Mouse (Mus musculus) gastrocnemius, postnatal 36 days (tissue): ENCODE measurements around the gene Lrmda. TPM values are rescaled to one million over a fixed set of nuclear protein-coding genes. Genes with fewer than 3 reads are reported as not detected.

ENCODE experiments used
- DNase-seq, 2 experiments: peaks; one replicate each; pipeline ENCODE4 v3.0.0; 2022
- intact Hi-C: fragments of 180-260 bp; cut with DNase I; formaldehyde crosslinking; loops from one replicate; pipeline ENCODE4 v1.15.1; 2025
- total RNA-seq, 2 experiments: library from RNA; stranded (reverse); gene quantifications; 2 replicates each; pipeline ENCODE4 v1.2.3; 2021

Lrmda gene
- total RNA-seq, 2 experiments from 2014 or later: 1.7 to 2.8 TPM

DNA sequence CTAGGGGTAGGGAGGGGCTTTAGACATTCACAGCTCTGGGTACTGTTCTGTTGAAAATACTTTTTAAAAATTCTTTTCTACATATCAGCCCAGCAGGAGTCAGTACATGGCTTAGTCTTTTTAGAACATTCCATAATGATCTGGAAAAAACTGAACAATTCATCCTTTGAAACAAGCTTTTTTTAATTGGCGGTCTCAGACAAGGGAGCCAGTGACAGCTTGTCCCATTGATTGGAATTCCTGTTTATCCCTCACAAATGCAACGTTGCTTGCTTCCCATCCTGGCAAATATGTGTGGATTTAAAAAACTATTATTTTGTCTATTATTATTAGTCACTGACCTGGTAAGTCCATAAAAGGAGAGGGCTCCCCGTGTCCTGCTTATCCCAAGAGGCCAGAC, 64.4 kb downstream of the Lrmda start:
- intact Hi-C loops: no loop called here
- no peak for DNase-seq

DNA sequence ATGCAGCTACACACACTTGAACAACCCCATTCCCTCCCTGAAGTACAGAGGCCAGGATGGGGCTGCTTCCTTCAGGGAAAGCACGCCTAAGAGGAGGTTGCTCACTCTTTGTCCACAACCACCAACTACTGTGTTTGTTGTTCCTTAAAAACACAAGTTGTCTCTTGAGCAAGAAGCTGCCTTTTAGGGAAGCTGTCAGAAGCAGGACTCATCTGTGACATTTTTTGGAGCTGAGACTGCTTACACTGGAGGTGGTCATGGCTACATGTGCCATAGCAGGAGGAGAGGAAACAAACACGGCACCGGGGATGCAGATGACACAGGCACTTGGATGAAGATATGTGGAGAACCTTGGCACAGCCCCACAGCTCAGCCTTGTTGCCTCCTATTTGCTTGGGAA, 65.9 kb downstream of the Lrmda start:
- DNase-seq: no peak
- intact Hi-C loops: no loop called here

DNA sequence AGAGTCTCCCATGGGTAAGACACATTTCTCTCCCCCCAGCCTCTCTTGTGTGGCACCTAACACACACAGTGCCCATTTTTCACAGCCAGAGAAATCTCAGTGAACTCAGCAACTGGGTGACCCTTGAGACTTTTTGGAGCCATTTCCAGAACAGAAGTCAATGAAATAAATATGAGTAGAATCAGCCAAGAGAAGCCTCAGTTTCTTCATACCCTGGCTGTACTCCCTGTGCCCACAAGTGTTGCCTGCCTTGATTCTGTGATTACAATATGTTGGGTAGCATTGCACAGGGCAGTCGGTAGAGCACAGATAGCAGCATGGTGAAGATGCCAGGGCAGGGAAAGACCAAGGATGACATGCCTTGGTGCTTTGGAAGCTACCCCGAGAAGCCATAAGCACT, 69.1 kb downstream of the Lrmda start:
- intact Hi-C loops: no loop called here
- no peak for DNase-seq

DNA sequence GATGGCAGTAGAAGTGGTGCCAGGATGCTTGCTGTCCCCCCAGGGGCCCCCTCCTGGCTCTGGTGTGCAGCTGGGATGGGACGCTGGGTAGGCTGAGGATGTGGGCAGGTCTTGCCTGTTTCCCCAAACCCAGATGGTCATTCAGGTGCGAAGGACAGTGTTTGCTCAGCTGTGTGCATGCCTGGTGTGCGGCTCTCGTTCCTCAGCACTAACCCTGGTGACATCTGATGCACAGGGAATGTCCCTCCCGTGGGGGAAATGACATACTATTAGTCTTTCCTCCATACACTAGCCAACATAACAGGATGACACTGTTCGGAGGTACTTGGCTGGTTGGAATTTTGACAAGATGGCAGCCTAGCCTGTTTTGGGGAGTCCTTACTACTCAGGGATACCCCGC, 69.8 kb downstream of the Lrmda start:
- intact Hi-C loops: no loop called here
- DNase-seq: no peak

DNA sequence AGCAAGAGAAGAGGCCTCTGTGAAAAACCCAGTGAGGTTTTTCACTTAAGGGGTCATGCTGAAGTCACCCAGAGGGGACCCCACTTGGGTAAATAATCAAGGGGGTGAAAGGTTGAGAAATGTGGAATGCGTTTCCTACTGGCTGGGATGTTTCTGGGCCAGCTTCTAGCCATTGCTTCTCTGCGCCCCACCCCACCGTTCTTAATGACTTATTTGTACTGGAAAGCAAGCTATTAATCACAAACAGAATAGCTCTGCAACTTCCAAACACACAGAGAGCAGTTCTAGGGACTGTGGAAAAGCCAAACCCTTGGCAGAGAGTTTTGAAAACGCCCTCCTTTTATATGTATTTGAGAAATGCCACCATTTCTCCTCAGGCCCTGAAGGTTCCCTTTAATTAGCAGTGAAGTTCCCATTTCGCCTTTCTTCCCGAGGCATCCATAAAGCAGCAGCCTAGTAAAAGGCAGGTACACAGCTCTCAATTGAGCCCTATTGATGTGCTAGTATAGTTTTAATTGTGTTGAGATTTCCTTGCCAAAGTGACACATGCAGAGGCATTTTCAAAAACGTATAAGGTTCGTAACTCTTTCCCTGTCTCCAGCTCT, 70.5 kb downstream of the Lrmda start:
- intact Hi-C loops: no loop called here
- DNase-seq: no peak

DNA sequence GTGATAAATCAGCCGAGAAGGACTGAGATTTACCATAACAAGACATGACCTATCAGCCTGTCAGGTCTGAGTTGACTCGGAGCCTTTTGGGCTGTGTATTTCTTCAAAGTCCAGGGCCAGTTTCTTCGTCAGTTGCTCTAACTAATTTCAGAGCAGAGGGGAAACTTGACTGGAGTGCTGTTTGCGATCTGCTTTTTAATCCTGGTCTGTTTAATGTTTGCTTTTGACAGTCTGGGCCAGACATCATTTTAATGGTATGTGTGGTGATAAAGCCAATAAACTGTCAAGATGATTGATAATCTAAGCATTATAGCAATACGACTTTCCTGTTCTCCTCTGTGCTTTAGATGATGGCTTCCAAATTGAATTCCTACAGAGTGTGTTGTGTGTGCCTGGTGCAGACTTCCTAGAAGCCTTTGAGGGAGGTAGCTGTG, 71.3 kb downstream of the Lrmda start:
- DNase-seq: no peak
- intact Hi-C loops: no loop called here

DNA sequence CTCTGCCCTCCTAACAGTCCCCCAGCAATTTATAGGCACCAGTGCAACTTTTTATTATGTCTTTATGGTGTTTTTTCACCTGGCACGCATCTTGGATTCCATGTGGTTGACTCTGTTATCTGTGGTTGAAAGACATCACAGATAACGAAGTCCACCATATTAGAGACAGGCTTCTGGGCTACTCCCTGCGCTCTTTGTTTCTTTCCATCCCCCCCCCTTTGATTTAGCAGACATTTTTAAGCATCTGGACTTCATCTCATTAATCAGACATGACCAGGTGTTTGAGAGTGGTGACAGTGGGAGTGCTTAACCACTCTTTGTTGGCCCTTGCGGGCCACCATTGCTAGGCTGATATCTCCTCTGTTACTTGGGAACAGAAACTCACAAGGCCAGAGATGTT, 71.8 kb downstream of the Lrmda start:
- no peak for DNase-seq
- intact Hi-C loops: no loop called here

DNA sequence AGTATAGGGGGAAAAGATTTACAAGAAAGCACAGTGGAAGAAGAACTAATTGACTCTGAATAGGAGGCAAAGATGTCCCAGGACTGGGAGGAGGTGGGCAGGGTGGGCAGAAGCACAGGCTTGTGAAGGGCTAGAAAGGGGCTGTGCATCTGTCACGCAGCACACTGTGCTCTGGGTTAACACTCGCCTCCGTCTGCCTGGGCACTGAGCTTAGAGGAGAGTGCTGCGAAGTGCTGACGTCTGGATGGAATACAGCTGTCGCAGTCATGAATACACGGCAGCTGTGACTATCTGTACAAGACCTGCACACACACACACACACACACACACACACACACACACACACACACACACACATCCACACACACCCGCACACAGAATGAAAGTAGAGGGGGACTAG, 73.6 kb downstream of the Lrmda start:
- DNase-seq: no peak
- intact Hi-C loops: no loop called here

DNA sequence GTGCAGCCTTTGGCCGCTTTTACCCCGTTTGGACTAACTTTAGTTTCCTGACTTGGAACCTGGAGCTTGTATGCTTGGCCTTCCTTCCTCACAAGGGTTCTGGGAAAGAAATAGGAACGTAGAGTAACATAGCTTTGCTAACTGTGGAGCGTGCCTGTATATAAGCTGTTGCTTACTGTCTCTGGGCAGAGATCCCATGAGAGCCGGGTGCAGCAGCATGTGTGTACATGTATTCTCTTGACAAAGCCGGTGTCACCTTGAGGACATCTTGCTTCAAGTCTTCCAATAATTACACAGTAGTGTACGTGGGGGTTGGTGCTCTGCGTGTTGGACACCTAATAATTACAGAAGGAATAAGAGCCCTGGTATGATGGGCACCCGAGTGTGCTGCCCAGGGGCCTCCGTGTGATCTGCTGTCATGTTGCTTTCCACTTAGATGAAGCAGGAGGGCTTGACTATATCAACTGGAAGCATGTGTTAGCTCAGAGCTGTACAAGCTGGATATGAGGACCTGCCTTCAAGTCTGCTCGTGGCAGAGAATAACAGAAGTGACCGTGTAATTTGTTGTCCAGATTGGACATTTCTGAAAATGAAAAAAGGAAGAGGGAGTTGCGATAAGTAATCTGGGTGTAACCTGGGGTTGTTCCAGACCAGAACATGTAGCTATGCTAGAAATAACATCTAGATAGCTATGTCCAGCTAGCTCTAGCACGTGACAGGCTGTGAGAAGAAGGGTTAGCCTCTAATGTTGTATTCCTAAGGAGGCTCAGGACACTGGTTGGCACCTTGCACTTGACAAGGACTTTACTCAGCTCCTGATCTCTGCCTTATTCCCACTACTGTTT, 82.7 kb downstream of the Lrmda start:
- no peak for DNase-seq
- intact Hi-C loops: no loop called here

DNA sequence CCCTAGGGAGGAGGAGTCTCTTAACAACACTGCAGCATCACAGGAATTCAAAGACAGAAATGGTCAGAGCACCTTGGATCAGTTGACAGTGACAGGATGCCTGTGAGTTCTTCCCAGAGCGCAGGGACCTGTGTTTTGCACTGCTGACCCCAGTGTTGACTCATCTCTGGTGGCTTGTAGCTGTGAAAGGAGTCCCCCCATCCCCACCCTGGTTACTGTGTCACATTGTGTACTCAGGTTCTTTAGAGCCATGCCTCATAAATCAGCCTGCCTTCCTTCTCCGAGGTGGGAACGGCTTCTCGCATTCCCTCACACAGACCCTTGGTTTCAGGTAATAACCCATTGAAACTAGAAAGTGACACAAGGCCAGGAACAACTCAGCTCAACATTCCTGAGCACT, 86.3 kb downstream of the Lrmda start:
- no peak for DNase-seq
- intact Hi-C loops: no loop called here

DNA sequence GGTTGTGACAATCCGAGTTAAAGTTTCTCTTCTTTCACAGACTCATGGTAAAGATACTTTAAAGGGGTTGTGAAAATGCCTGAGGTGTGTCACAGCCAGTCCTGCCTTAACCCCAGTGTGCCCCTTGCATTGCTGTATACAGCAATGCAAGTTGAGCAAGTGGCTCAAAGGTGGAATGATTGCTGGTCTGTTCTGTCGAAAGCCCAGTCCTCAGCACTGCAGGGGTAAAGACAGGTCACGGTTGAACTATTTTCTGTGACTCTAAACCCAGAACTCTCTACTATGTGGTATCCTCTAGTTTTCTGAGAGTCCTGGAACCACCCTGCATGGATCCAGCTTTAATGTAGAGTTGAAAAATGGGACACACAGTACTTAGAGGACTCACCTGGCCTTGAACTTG, 87.3 kb downstream of the Lrmda start:
- DNase-seq: no peak
- intact Hi-C loops: no loop called here

DNA sequence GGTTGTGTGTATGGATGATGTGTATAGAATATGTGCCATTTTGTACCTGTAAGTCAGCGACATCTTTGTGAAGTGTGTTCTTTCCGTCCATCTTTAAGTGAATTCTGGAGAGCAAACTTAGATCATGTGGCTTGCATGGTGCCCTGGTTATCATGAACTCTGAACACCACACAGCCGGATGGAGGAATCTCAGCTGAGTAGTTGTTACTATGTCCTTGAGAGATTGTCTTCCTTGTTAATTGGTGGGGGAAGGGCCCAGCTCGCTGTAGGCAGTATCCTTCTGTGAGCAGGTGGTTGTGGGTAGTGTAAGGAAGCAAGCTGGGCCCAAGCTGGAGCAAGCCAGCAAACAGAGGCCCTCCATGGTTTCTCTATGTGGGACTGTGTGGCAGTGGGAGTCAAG, 89.9 kb downstream of the Lrmda start:
- DNase-seq: no peak
- intact Hi-C loops: no loop called here

DNA sequence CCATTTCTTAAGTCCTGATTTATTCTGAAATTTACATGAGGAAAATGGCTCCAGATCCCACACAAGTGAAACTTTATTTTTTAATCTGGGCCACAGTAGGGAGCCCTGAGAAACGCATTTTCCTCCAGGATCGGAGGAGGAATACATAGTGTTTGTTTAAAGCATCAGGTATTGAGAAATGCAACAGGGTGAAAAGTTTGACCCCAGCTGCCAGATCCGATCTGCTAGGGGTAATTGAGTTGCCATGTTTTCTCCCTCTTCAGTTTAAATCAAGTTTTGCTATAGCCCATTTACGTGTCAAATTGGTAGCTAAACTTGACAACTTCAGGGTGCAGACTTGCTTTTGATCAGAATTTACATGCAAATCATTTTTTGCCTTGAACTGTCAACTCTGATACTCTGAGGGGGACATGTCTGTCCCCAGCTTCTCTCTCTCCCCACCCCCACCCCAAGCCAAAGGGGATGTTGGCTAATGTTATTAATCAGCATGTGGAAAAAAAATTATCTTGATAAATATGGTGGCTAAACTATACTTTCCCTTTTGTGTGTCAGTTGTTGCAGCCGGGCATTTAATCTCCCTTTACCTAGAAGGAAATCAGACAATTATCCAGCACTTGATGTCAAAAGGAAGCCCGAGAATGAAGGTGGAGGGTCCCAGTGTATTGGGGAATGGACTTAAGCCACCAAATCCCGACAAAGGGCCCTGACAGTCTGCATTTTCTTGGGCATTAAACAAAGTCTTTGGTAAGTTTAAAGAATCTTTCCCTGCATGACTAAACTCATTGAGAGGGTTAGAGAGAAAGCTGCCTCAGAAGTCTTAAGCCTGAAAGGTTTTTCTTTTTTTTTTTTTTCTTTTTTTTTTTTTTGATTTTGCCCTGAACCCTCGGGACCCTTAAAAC, 94.2 kb downstream of the Lrmda start:
- intact Hi-C loops: no loop called here
- no peak for DNase-seq

DNA sequence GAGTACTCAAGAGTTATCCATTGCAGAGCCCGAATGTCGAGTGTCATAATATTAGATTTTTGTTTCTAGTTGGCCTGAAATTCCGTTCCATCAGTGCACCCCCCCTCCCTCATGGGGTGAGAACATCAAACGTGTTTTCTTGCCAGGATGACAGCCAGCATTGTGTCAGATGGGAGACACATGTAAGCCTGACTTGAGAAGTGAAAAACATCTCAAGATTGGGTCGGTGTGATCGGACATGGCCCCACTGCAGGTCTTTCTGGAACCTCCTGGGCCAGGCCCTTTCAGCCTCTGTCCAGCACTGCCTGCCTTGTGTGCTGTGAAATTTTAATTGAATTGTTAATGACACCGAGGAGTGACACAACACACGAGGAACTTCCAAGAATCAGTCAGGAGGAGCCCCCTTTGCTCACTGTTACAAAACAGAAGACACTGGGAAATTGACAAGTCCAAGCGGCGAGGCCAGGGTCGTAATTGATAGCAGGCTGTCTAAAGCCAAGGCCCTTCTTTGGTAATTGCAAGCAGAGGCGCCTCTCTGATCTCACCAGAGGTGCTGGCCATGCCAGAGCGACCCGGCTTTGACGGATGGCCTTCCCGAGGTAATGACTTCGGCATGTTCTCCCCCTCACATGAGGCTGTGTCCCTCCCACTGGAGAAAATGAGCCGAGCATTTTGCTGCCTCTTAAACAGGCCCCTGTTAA, 95.3 kb downstream of the Lrmda start:
- intact Hi-C loops: no loop called here
- DNase-seq: no peak

DNA sequence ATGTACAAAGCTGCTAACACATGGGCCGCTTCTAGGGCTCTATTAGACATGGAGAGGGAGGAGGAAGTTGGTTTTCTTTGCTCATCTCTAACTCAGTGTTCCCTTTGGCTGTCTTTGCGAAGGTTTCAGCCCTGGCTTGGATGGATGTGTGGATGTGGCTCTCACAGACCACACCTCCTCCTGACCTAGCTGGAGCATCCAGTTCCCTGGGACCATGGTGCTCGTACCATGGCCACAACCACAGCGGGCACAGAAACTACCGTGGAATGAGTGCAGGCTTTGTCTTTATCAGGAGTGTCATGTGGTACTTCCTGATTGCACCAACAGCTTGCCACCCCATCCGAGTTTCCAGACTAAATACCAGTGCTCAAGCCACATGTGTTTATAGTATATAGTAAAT, 98.6 kb downstream of the Lrmda start:
- DNase-seq: no peak
- intact Hi-C loops: no loop called here

DNA sequence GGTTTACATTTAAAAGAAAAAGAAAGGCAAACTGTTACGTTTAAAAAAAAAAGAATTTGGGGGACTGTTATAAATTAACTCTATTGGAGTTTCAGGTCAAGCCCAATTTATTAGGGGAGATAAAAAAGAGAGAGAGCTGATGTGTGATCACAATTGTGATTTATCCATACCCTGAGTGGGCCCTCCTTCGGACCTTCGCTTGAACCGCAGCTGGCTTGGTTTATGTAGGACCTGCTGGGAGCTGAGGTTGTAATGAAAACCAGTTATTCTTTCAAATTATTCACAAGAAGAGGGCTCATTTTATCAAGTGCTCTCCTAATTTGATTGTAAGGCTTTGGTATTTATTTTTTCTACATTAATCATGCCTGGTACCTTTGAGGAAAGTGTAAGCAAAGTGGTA, 99.0 kb downstream of the Lrmda start:
- intact Hi-C loops: no loop called here

DNA sequence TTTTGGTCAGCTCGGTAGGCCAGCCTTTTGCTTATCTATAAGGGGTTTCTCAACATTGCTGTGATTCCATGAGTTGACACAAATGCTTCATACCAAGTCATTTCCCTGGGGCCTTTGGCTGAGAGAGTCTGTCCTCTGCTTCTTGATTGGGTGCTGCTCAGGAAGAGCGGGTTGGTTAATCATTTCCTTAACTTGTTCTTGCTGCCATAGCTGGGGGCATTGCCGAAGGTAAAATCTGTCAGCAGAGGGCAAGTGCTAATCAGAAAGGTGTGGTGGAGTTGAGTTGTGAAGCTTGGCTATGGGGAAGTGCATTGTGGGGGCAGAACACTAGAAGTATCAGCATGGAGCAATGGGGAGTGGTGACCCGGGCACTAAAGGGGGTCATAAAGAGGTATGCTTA, 106.8 kb downstream of the Lrmda start:
- DNase-seq: no peak
- intact Hi-C loops: no loop called here

More for the DNA sequence above, 99.0 kb downstream of the Lrmda start:
- DNase-seq: no peak

DNA sequence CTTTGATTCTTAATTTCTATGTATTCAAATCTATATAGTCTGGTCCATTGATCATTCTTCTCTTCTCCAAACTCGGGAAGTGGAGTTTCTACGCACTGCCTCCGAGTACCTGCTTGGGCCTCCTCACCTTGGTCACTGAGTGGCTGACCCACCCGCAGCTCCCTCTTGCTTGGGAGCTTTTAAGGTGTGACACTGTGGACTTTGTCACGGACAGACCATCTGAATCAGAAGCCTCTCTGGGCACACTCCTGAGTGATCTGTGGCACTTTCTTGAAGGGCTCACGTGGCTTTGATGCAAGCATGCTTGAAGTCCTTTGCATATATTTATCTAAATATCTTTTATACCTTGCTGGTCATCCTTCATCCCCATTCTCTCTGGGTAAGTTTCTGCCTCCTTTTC, 107.3 kb downstream of the Lrmda start:
- intact Hi-C loops: no loop called here
- DNase-seq: no peak

DNA sequence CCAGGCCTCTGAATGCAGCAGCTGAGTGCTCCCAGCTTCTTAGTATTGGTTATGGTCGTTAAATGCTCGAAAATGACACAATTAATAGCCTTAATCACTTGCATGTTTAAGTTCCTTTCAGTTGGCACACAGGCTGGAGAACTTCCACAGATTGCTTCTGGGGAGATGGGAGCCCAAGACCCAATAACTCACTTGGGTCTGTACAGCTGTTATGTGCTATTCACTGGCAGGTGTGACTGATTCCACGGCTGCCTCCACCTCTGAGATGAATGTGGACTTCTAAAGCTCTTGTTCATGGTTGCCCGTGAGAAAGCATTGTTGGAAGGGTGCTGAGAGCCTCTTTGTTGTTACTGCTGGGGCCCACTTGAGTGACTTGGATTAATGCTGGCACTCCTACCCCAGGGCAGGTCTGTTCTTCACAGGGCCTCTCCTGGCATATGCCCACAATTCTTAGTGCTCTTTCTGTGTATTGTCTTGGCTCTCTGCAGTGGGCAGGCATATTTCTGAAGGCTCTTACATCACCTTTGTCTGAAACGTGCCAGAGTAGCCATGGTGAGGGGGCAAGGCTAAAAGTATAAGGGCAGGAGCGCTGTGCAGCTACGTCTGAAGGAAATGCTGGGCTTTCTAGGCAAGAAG, 111.6 kb downstream of the Lrmda start:
- DNase-seq: no peak
- intact Hi-C loops: no loop called here

DNA sequence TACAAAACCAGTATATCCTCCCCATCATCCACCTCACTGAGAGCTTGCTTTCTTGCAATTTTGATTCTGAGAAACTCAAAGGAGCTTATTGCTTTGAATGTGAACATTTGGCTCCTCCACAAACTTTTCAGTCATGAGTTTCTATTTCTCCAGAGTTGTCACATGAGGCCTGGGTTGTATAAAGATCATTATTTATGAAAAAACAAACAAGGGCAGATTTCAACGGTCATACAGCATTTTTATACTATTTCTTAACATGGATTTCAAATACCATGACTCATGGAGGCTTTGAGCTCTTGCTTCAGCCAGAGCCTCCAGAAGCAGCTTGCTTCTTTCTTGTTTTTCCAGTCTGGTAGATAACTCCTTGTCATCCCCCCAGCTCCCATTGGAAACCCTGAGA, 119.8 kb downstream of the Lrmda start:
- no peak for DNase-seq
- intact Hi-C loops: no loop called here
